Mouse (Mus musculus) liver, embryonic 13.5 days (tissue): ENCODE data around the gene Mgp. TPM values are rescaled to one million over a fixed set of nuclear protein-coding genes. Genes with fewer than 3 reads are reported as not detected.

Source experiments
- ATAC-seq: fragments of 200-750 bp; cut with Nextera tagmentation; 2 replicates; pipeline ENCODE4 v1.8.0; 2017; ENCODE audit warnings: low read depth, mild to moderate bottlenecking, moderate number of reproducible peaks, moderate library complexity
- DNase-seq: peaks from one replicate; pipeline ENCODE4 v3.0.0; 2022
- H3K27ac ChIP-seq: fragments of 300-500 bp; sonication (generic); 2 replicates; pipeline ENCODE4 v1.5.1; 2015; ENCODE audit warnings: moderate library complexity, mild to moderate bottlenecking, inconsistent platforms
- H3K27me3 ChIP-seq: fragments of 300-500 bp; sonication (generic); 2 replicates; pipeline ENCODE4 v1.6.1; 2015; ENCODE audit warnings: mild to moderate bottlenecking, inconsistent platforms
- H3K36me3 ChIP-seq: fragments of 300-500 bp; sonication (generic); 2 replicates; pipeline ENCODE4 v1.6.1; 2015; ENCODE audit warnings: mild to moderate bottlenecking, inconsistent platforms
- H3K4me1 ChIP-seq: fragments of 300-500 bp; sonication (generic); replicated peaks from 2 replicates; pipeline ENCODE4 v1.6.1; 2015; ENCODE audit warnings: inconsistent platforms
- H3K4me2 ChIP-seq: fragments of 300-500 bp; sonication (generic); 2 replicates; pipeline ENCODE4 v1.6.1; 2015; ENCODE audit warnings: inconsistent platforms, mild to moderate bottlenecking, moderate library complexity
- H3K4me3 ChIP-seq: fragments of 300-500 bp; sonication (generic); replicated peaks from 2 replicates; pipeline ENCODE4 v1.5.1; 2015; ENCODE audit warnings: mild to moderate bottlenecking, inconsistent platforms
- H3K9ac ChIP-seq: fragments of 300-500 bp; sonication (generic); 2 replicates; pipeline ENCODE4 v1.6.1; 2015; ENCODE audit warnings: mild to moderate bottlenecking, inconsistent platforms
- H3K9me3 ChIP-seq: fragments of 300-500 bp; sonication (generic); replicated peaks from 2 replicates; pipeline ENCODE4 v1.6.1; 2016; ENCODE audit warnings: inconsistent platforms
- WGBS: fragments of 180-500 bp; shearing (Covaris S2); methylation state at CpG from one replicate; pipeline ENCODE4 v1.1.7; 2015; ENCODE audit not compliant: insufficient replicate concordance; 5-methylcytosine and 5-hydroxymethylcytosine counted together
- polyA plus RNA-seq: library from polyadenylated mRNA; unstranded; fragments of >200 nt; fragmentation: Nextera tagmentation; extraction: Ambion mirVana; gene quantifications from 2 replicates; pipeline ENCODE4 v1.2.1, GENCODE M21; 2015

Mgp gene
- polyA plus RNA-seq, 1 experiment from 2014 or later: 6.5 TPM

- Histone ChIP-seq H3K4me2 (peak overlapping the region; percentile 48), H3K27ac (no peak overlapping the region), H3K9ac (no peak overlapping the region), H3K9me3 (no peaks in the 10 kb centered on the region), H3K36me3 (no peaks in the 10 kb centered on the region), H3K4me1 (peaks cover 8% of the 10 kb centered on the region), H3K27me3 (0 out of 2 replicates have a peak, but pooled peaks cover 3% of the 10 kb centered on the region), H3K4me3 (no peak overlapping the region)
- WGBS: 31% methylated on average over 18 of the region's 18 CpGs
- ATAC-seq: peak; percentile 39; the same call in 1 of the 2 replicates
- no peak for DNase-seq
Observed at GRCm38 (mm10) chr6:136913384-136914126, 37.9 kb upstream of the Mgp start.

DNA sequence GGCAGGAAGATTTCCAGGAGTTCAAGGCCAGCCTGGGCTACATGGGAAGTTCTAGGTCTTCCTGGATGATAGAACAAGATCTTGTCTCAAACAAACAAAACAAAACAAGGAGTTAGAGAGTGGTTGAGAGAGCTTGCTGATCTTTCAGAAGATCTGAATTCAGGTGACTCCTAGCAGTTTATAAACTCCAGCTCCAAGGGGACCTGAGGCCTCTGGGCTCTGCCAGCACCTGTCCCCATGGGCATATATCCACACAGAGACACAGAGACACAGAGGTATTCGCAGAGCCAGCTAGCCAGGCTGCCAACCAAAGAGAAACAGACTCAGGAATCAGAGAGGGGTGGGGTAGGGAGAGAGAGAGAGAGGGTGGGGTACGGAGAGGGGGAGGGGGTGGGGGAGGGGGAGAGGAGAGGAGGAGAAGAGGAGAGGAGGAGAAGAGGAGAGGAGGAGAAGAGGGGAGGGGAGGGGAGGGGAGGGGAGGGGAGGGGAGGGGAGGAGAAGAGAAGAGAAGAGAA, 37.2 kb upstream of the Mgp start:
- Histone ChIP-seq H3K36me3 (no peaks in the 10 kb centered on the region), H3K27ac (no peak overlapping the region), H3K4me3 (no peak overlapping the region), H3K4me2 (no peak overlapping the region), H3K4me1 (peaks cover 8% of the 10 kb centered on the region), H3K9ac (no peak overlapping the region), H3K27me3 (0 out of 2 replicates have a peak, but pooled peaks cover 3% of the 10 kb centered on the region), H3K9me3 (no peaks in the 10 kb centered on the region)
- 80% methylated on average over 1 of the region's 2 CpGs for WGBS
- no peak for ATAC-seq
- no peak for DNase-seq

GRCm38 (mm10) chr6:136910247-136910890, 34.7 kb upstream of the Mgp start:
- H3K9me3 ChIP-seq: no peaks in the 10 kb centered on the region
- H3K27ac ChIP-seq: no peak overlapping the region
- no peak for DNase-seq
- no peak overlapping the region for H3K4me3 ChIP-seq
- peaks cover 8% of the 10 kb centered on the region for H3K4me1 ChIP-seq
- no peaks in the 10 kb centered on the region for H3K36me3 ChIP-seq
- WGBS: 73% methylated on average over 9 of the region's 9 CpGs
- no peak for ATAC-seq
- H3K27me3 ChIP-seq: 0 out of 2 replicates have a peak, but pooled peaks cover 3% of the 10 kb centered on the region
- no peak overlapping the region for H3K4me2 ChIP-seq
- no peak overlapping the region for H3K9ac ChIP-seq

DNA sequence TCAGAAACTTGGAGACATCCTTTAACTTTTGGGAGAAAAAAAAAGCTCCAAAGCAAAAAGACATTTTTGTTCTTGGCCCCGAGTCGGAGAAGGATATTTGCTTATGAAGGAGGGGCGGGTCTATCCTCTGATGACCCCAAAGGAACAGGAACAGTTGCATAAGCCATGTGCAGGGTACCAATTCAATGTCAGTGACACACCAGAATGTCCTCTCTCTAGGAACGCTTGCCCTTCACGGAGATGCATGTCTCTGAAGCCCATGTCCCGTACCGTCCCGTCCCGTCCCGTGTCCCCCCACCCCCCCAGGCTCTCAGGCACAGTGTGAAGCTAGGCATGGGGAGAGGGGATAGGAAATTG, 31.3 kb upstream of the Mgp start:
- Histone ChIP-seq H3K4me1 (peaks cover 5% of the 10 kb centered on the region; the same call in 1 of the 2 replicates), H3K27me3 (0 out of 2 replicates have a peak, but pooled peaks cover 3% of the 10 kb centered on the region), H3K36me3 (no peaks in the 10 kb centered on the region), H3K4me2 (no peak overlapping the region), H3K9ac (no peak overlapping the region), H3K27ac (no peak overlapping the region), H3K4me3 (no peak overlapping the region), H3K9me3 (no peaks in the 10 kb centered on the region)
- ATAC-seq (no peak), DNase-seq (no peak)
- 72% methylated on average over 10 of the region's 10 CpGs for WGBS

DNA sequence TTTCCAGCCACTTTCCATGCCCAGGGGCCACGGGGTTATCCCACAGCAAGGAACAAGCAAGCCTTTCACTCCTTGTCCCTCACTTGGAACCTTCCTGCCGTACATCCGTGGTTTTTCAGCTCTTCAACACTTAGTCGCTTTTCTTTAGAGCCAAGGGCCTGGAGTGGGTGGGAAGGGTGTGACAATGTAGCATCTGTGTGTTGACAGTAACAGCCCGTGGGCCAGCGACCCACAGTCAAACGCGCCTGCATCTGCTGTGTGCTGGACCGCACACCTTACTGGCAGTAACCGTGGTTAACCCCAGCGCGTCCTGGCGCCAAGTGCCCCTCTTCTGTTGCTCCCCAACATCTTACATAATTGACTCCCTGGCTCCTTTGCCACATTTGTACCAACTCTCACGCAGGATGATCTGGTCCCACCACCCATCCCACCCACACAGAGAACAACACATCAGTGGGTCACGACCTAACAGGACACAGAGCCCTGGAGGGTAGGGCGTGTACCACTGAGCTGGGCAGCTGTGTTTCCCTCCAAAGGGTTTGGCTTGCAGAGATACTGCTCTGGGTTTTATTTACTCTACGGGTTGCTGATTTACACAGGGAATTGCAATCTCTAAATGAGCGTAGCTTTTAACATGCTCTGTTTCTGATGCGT, 30.8 kb upstream of the Mgp start:
- H3K27ac ChIP-seq: no peak overlapping the region
- no peak overlapping the region for H3K4me3 ChIP-seq
- peaks cover 7% of the 10 kb centered on the region; the same call in 1 of the 2 replicates for H3K4me1 ChIP-seq
- H3K27me3 ChIP-seq: 0 out of 2 replicates have a peak, but pooled peaks cover 3% of the 10 kb centered on the region
- no peaks in the 10 kb centered on the region for H3K9me3 ChIP-seq
- WGBS: 69% methylated on average over 19 of the region's 19 CpGs
- H3K4me2 ChIP-seq: no peak overlapping the region
- no peak overlapping the region for H3K9ac ChIP-seq
- ATAC-seq (no peak), DNase-seq (no peak)
- no peaks in the 10 kb centered on the region for H3K36me3 ChIP-seq

DNA sequence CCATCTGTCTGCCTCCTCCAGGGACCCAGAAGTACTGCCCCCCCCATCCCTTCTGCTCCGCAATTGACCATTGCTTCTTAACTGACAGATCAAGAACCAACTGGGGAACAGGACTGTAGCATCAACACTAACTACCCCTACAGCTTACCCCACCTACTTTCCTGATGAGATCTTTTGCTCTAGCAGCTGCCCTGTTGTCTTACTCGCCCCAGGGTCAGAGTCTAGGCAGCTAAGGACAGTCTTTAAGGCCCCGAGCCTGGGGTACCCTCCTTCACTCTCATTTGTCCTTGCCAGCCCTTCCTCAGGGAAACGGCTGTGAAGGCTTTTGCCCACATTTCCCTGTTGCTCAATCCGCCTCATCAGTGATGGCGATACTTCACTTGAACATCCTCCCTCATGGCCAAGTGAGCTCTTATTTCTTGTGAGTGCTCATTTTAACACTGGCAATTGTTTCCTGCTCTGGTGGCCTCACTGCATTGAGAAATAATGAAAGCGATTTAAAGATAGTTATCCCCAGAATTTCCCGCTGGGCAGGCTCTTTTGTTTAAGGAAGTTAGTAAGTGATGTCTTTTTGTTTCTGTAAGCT, 28.4 kb upstream of the Mgp start:
- no peak for ATAC-seq

DNA sequence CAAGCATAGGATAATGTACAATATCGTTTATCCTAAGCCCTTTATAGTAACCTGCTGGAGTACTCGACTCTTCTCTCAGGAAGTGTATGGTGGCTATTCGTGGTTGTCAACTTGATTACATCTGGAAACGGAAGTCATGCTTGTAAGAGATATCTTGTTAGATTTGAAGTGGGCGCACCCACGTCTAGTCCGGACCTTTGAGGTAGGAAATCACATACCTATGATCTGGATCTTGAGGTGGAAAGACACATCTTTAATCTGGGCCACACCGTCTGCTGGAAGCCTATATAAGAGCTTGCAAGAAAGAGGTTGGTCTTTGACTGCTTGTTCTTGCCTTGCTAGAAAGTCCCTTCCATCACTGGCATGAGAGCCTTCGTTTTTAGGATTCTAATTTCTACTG, 26.9 kb upstream of the Mgp start:
- no peak for ATAC-seq
- peaks cover 13% of the 10 kb centered on the region; the same call in 1 of the 2 replicates for H3K4me1 ChIP-seq
- no peak overlapping the region for H3K9ac ChIP-seq
- WGBS: 22% methylated on average over 9 of the region's 9 CpGs
- no peak overlapping the region for H3K4me3 ChIP-seq
- DNase-seq: no peak
- H3K4me2 ChIP-seq: no peak overlapping the region
- H3K27ac ChIP-seq: no peak overlapping the region
- H3K9me3 ChIP-seq: no peaks in the 10 kb centered on the region
- no peaks in the 10 kb centered on the region for H3K36me3 ChIP-seq
- 0 out of 2 replicates have a peak, but pooled peaks cover 3% of the 10 kb centered on the region for H3K27me3 ChIP-seq

More for the DNA sequence above, 28.4 kb upstream of the Mgp start:
- WGBS: 46% methylated on average over 8 of the region's 8 CpGs
- H3K9me3 ChIP-seq: no peaks in the 10 kb centered on the region
- H3K4me3 ChIP-seq: no peak overlapping the region
- no peak overlapping the region for H3K27ac ChIP-seq
- peaks cover 13% of the 10 kb centered on the region; the same call in 1 of the 2 replicates for H3K4me1 ChIP-seq
- H3K4me2 ChIP-seq: no peak overlapping the region
- no peak for DNase-seq
- no peaks in the 10 kb centered on the region for H3K36me3 ChIP-seq
- H3K9ac ChIP-seq: no peak overlapping the region
- H3K27me3 ChIP-seq: 0 out of 2 replicates have a peak, but pooled peaks cover 3% of the 10 kb centered on the region

- H3K4me1 ChIP-seq: peaks cover 13% of the 10 kb centered on the region; the same call in 1 of the 2 replicates
- no peak overlapping the region for H3K4me2 ChIP-seq
- DNase-seq (no peak), ATAC-seq (no peak)
- 16% methylated on average over 2 of the region's 2 CpGs for WGBS
- no peaks in the 10 kb centered on the region for H3K36me3 ChIP-seq
- H3K9ac ChIP-seq: no peak overlapping the region
- H3K27me3 ChIP-seq: 0 out of 2 replicates have a peak, but pooled peaks cover 3% of the 10 kb centered on the region
- no peaks in the 10 kb centered on the region for H3K9me3 ChIP-seq
- H3K27ac ChIP-seq: no peak overlapping the region
- no peak overlapping the region for H3K4me3 ChIP-seq
Observed at GRCm38 (mm10) chr6:136901010-136901409, 25.4 kb upstream of the Mgp start.

GRCm38 (mm10) chr6:136900369-136901009, 24.9 kb upstream of the Mgp start:
- Histone ChIP-seq H3K9ac (no peak overlapping the region), H3K27me3 (0 out of 2 replicates have a peak, but pooled peaks cover 3% of the 10 kb centered on the region), H3K4me3 (no peak overlapping the region), H3K4me2 (no peak overlapping the region), H3K36me3 (no peaks in the 10 kb centered on the region), H3K27ac (no peak overlapping the region), H3K9me3 (no peaks in the 10 kb centered on the region), H3K4me1 (peaks cover 13% of the 10 kb centered on the region; the same call in 1 of the 2 replicates)
- no peak for ATAC-seq
- WGBS: 21% methylated on average over 4 of the region's 4 CpGs
- DNase-seq: no peak

- Histone ChIP-seq H3K4me3 (no peak overlapping the region), H3K9ac (no peak overlapping the region), H3K27me3 (0 out of 2 replicates have a peak, but pooled peaks cover 3% of the 10 kb centered on the region), H3K4me2 (no peak overlapping the region), H3K27ac (no peak overlapping the region), H3K9me3 (no peaks in the 10 kb centered on the region), H3K36me3 (no peaks in the 10 kb centered on the region), H3K4me1 (peaks cover 13% of the 10 kb centered on the region)
- DNase-seq (no peak), ATAC-seq (no peak)
- WGBS: 20% methylated on average over 2 of the region's 2 CpGs
Observed at GRCm38 (mm10) chr6:136898954-136899353, 23.3 kb upstream of the Mgp start.
